Mouse (Mus musculus): ENCODE data around the gene Smim24.

DNA sequence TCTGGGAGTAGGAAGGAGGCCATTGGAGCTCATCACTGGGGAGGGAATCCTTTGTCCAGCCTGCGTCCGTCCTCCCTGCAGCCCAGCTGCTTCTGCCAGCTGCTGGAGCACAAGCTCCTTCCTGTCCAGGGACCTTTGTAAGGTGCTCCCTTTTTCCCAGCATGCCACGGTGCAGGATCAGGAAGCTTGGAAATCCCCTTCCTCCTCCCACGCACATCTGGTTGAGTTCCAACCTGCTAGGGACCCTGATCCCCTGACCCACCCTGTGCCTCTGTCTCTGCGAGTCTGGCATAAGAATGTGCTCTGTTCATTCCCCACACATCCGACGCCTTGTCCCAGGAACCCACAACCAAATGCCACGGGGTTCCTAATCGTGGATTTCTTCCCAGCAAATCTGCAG lies 18.1 kb downstream of the Smim24 start:
- TF ChIP-seq CTCF (IDR thresholded peaks at IDR 0.05; ENCODE audit: low read depth) = no peak
- TF ChIP-seq EP300 (IDR thresholded peaks at IDR 0.05; ENCODE audit: low read depth) = no peak

Measured in heart, postnatal 0 days (tissue).